Mouse (Mus musculus): ENCODE measurements at regions not wholly inside any gene's neighbourhood (a gene's known extent, or its start where the extent isn't known, plus 50 kb on each side); places are given as distances from the start of the nearest gene placed in this dataset.

- Histone ChIP-seq H3K27ac (no peak overlapping the region), H3K4me3 (peak overlapping the region; percentile 36)
- DNase-seq (ENCODE audit: low spot score in 2 of 2), result no peak
- no peak for TF ChIP-seq CTCF (conservative IDR thresholded peaks at IDR 0.05)
Measured at GRCm38 (mm10) chr1:51697265-51698192, 218.3 kb downstream of the Myo1b start.

- Histone ChIP-seq H3K27ac (no peak overlapping the region), H3K4me3 (no peak overlapping the region)
- DNase-seq (ENCODE audit: low spot score in 2 of 2), result no peak
- TF ChIP-seq CTCF (conservative IDR thresholded peaks at IDR 0.05), result no peak
Measured at GRCm38 (mm10) chr1:51696471-51696870, 218.2 kb upstream of the Nabp1 start.

- no peak overlapping the region for H3K4me3 ChIP-seq
- no peak for TF ChIP-seq CTCF (conservative IDR thresholded peaks at IDR 0.05)
- no peak overlapping the region for H3K27ac ChIP-seq
- DNase-seq (ENCODE audit: low spot score in 2 of 2), result no peak
Measured at GRCm38 (mm10) chr1:51690878-51691277, 212.7 kb upstream of the Nabp1 start.

DNA sequence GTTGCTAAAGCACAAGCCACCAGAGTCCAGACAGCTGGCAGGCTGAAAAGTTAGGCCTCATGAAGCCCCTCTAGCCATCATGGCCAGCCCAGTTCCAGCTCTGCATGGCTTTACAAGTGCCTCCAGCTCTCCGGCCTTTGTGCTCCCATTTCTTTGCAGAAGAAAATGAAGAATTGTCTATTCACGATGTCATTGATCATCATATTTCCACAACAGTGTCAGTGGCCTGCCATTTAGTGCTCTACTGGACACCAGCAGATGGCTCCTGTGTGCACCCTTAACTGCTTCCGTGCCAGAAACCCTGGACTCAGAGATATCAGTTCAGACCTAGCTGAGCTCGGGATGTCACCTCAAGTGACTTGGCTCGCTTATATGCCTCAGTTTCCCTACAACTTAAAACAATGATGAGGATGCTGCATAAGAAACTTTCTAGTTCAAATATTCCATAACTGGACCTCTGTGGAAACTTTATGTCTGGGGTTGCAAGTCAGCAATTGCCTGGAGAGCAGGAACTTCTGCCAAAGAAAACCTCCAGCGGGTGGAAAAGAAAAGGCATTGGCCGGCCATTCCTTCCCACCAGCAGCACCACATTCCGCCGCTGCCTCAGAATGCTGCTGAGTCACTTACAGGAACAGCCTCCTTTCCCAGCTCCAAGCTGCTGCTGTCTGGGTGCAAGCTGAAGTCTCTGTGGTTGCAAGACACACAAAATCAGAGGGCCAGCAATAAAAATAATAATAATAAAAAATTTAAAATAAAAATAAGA is 211.4 kb upstream of the Nabp1 start:
- DNase-seq (ENCODE audit: low spot score in 2 of 2), result no peak
- peak; percentile 30; the same call in 1 of the 2 replicates for TF ChIP-seq CTCF (conservative IDR thresholded peaks at IDR 0.05)
- Histone ChIP-seq H3K4me3 (no peak overlapping the region), H3K27ac (no peak overlapping the region)

- DNase-seq (ENCODE audit: low spot score in 2 of 2), result no peak
- TF ChIP-seq CTCF (conservative IDR thresholded peaks at IDR 0.05), result no peak
- no peak overlapping the region for H3K4me3 ChIP-seq
- H3K27ac ChIP-seq, result no peak overlapping the region
Measured at GRCm38 (mm10) chr1:51688946-51689345, 210.7 kb upstream of the Nabp1 start.

DNA sequence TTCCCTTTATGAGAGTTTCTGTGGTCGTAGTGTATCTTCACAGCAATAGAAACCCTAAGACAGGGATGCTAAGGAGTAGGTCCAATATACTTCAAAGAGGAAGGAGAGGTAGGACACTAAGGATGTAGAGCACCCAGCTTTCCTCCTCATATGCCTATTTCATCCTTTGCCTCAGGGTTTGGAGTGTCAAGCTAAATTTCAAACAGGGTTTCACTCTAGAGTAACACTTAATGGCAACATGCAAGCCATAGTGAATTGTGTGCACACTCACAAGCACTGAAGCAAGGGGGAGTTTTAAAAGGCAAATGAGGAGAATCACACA is 210.0 kb upstream of the Nabp1 start:
- Histone ChIP-seq H3K27ac (no peak overlapping the region), H3K4me3 (no peak overlapping the region)
- no peak for TF ChIP-seq CTCF (conservative IDR thresholded peaks at IDR 0.05)
- DNase-seq (ENCODE audit: low spot score in 2 of 2), result no peak

- TF ChIP-seq CTCF (conservative IDR thresholded peaks at IDR 0.05), result no peak
- Histone ChIP-seq H3K4me3 (no peak overlapping the region), H3K27ac (no peak overlapping the region)
- no peak for DNase-seq (ENCODE audit: low spot score in 2 of 2)
Measured at GRCm38 (mm10) chr1:51687484-51688223, 209.4 kb upstream of the Nabp1 start.

DNA sequence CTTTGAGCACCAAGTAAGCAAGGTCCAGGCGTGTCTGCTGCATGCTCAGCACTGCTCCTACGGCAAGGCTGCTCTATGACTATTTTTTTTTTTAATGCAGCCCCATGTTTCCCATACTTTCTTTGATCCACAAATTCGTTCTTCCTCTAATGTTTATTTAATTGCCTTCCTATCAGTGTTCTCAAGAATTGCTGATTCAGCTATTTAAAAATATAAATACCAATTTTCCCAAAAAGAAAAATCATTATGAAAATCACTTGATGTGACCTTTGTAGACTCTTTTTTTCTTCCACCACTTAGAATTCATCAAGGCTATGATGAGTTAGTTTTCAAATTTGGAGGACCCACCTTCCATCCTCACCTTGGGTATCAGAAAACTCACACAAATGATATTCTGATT is 208.5 kb upstream of the Nabp1 start:
- DNase-seq (ENCODE audit: low spot score in 2 of 2), result no peak
- no peak for TF ChIP-seq CTCF (conservative IDR thresholded peaks at IDR 0.05)
- no peak overlapping the region for H3K27ac ChIP-seq

GRCm38 (mm10) chr1:51682273-51682672 is 204.0 kb upstream of the Nabp1 start:
- TF ChIP-seq CTCF (conservative IDR thresholded peaks at IDR 0.05), result no peak
- no peak for DNase-seq (ENCODE audit: low spot score in 2 of 2)
- Histone ChIP-seq H3K27ac (no peak overlapping the region), H3K4me3 (no peak overlapping the region)

More for the DNA sequence above, 208.5 kb upstream of the Nabp1 start:
- no peak overlapping the region for H3K4me3 ChIP-seq

DNA sequence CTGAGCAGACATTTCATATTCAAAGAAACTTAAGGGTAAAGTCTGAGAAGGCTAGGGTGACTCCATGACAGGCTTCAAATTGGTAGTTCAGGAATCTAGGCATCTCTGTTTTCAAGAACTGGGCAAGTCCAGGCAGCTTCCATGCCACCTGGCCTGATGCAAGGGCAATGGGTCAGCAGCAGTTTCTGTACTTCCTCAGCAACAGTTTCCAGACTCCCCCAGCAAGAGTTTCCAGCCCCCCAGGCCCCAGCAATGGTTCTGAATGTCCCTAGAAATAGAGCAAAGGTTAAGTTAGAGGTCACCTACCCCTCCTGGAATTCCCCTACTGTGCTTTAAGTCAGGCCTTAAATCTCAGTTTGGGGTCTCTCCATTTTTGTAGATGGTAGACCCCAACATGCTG is 203.6 kb upstream of the Nabp1 start:
- H3K27ac ChIP-seq, result no peak overlapping the region
- H3K4me3 ChIP-seq, result no peak overlapping the region
- no peak for DNase-seq (ENCODE audit: low spot score in 2 of 2)
- no peak for TF ChIP-seq CTCF (conservative IDR thresholded peaks at IDR 0.05)

DNA sequence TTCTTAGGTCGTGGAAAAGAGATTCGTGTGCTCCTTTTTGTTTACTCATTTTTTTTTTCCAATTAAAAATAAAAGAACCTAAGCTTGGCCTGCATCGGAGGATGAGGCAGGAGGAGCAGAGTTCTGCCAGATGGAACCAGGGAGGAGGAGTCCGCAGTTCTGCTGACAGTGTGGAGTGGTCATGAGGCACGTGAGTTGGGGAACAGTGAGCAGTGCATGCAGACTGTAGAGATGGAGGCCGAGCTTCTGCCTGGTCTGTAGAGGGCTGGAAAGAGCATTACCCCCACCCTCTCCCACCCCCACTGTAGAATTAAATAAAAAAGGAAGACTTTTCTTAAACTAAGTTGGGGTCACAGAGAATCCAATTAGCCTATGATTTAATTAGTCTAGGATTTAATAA is 202.5 kb upstream of the Nabp1 start:
- Histone ChIP-seq H3K27ac (no peak overlapping the region), H3K4me3 (no peak overlapping the region)
- no peak for DNase-seq (ENCODE audit: low spot score in 2 of 2)
- TF ChIP-seq CTCF (conservative IDR thresholded peaks at IDR 0.05), result no peak

GRCm38 (mm10) chr1:51678290-51678928 is 200.2 kb upstream of the Nabp1 start:
- no peak overlapping the region for H3K4me3 ChIP-seq
- TF ChIP-seq CTCF (conservative IDR thresholded peaks at IDR 0.05), result no peak
- H3K27ac ChIP-seq, result no peak overlapping the region
- DNase-seq (ENCODE audit: low spot score in 2 of 2), result no peak

DNA sequence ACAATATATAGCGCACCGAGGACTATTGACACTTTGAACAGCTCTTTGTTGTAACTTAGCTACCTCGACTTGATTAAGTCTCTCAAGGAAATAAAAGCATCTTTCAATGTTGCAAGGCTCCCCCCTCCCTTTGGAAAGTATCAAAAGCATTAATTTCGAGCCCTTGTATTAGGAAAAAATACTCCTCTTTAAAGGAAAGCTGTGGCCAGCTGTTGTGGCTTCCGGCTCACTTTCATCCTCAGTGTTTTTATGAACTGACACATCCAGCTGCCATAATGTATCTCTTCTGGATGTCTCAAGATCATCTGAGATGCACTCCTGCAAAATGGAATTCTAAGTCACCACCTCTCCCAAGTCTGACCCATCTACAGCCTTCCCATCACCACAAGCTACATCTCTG is 199.6 kb upstream of the Nabp1 start:
- no peak for TF ChIP-seq CTCF (conservative IDR thresholded peaks at IDR 0.05)
- Histone ChIP-seq H3K4me3 (no peak overlapping the region), H3K27ac (no peak overlapping the region)
- DNase-seq (ENCODE audit: low spot score in 2 of 2), result no peak
